Mouse (Mus musculus) heart, embryonic 10.5 days (tissue): Measurements from ENCODE around the gene Tbcel. TPM values are rescaled to one million over a fixed set of nuclear protein-coding genes. Genes with fewer than 3 reads are reported as not detected.

ENCODE experiments used
- DNase-seq: peaks from one replicate; pipeline ENCODE4 v3.0.0-alpha.2; 2017; ENCODE audit warnings: low spot score
- H3K27ac ChIP-seq: fragments of 300-500 bp; sonication (generic); 2 replicates; pipeline ENCODE4 v1.5.1; 2016; ENCODE audit warnings: mild to moderate bottlenecking
- H3K27me3 ChIP-seq: fragments of 300-500 bp; sonication (generic); 2 replicates; pipeline ENCODE4 v1.6.1; 2016; ENCODE audit warnings: mild to moderate bottlenecking; ENCODE audit not compliant: poor library complexity, insufficient read depth, severe bottlenecking
- H3K36me3 ChIP-seq: fragments of 300-500 bp; sonication (generic); 2 replicates; pipeline ENCODE4 v1.6.1; 2016; ENCODE audit warnings: mild to moderate bottlenecking, moderate library complexity
- H3K4me1 ChIP-seq: fragments of 300-500 bp; sonication (generic); 2 replicates; pipeline ENCODE4 v1.6.1; 2016; ENCODE audit warnings: mild to moderate bottlenecking
- H3K4me3 ChIP-seq: fragments of 300-500 bp; sonication (generic); 2 replicates; pipeline ENCODE4 v1.5.1; 2016; ENCODE audit warnings: mild to moderate bottlenecking, moderate library complexity
- H3K9me3 ChIP-seq: fragments of 300-500 bp; sonication (generic); 2 replicates; pipeline ENCODE4 v1.6.1; 2016; ENCODE audit warnings: mild to moderate bottlenecking, moderate library complexity
- WGBS: fragments of 180-500 bp; shearing (Covaris S2); methylation state at CpG from one replicate; pipeline ENCODE4 v1.1.7; 2016; 5-methylcytosine and 5-hydroxymethylcytosine counted together
- polyA plus RNA-seq: library from polyadenylated mRNA; unstranded; fragments of >200 nt; fragmentation: Nextera tagmentation; extraction: Ambion mirVana; gene quantifications from 2 replicates; pipeline ENCODE4 v1.2.1, GENCODE M21; 2016

Gene Tbcel
- polyA plus RNA-seq, 1 experiment from 2014 or later = 4.9 TPM

- peaks cover 15% of the 10 kb centered on the region for H3K4me1 ChIP-seq
- H3K9me3 ChIP-seq = no peaks in the 10 kb centered on the region
- no peak overlapping the region for H3K4me3 ChIP-seq
- peaks cover 26% of the 10 kb centered on the region for H3K27me3 ChIP-seq
- DNase-seq = no peak
- 56% methylated on average over 8 of the region's 8 CpGs for WGBS
- no peaks in the 10 kb centered on the region for H3K36me3 ChIP-seq
- no peak overlapping the region for H3K27ac ChIP-seq
Measured at GRCm38 (mm10) chr9:42474244-42474643, 33.4 kb downstream of the Tbcel start.

GRCm38 (mm10) chr9:42471921-42472747 is 35.5 kb downstream of the Tbcel start:
- Histone ChIP-seq H3K9me3 (no peaks in the 10 kb centered on the region), H3K4me1 (peaks cover 15% of the 10 kb centered on the region), H3K27ac (peak overlapping the region; percentile 88), H3K36me3 (no peaks in the 10 kb centered on the region), H3K27me3 (peaks cover 47% of the 10 kb centered on the region), H3K4me3 (peak overlapping the region; percentile 87)
- DNase-seq = peak; percentile 96
- WGBS = 6% methylated on average over 49 of the region's 49 CpGs

GRCm38 (mm10) chr9:42471214-42471613 is 36.4 kb downstream of the Tbcel start:
- H3K9me3 ChIP-seq = no peaks in the 10 kb centered on the region
- peaks cover 55% of the 10 kb centered on the region for H3K27me3 ChIP-seq
- no peak for DNase-seq
- H3K4me3 ChIP-seq = peak overlapping the region; percentile 87
- H3K36me3 ChIP-seq = 0 out of 2 replicates have a peak, but pooled peaks cover 3% of the 10 kb centered on the region
- WGBS = 49% methylated on average over 4 of the region's 4 CpGs
- H3K4me1 ChIP-seq = peaks cover 17% of the 10 kb centered on the region
- peak overlapping the region; percentile 88 for H3K27ac ChIP-seq

GRCm38 (mm10) chr9:42469323-42469722 is 38.3 kb downstream of the Tbcel start:
- Histone ChIP-seq H3K27me3 (peaks cover 62% of the 10 kb centered on the region), H3K36me3 (0 out of 2 replicates have a peak, but pooled peaks cover 3% of the 10 kb centered on the region), H3K4me3 (no peak overlapping the region), H3K27ac (no peak overlapping the region), H3K4me1 (peaks cover 21% of the 10 kb centered on the region), H3K9me3 (no peaks in the 10 kb centered on the region)
- no peak for DNase-seq
- 92% methylated on average over 15 of the region's 15 CpGs for WGBS

GRCm38 (mm10) chr9:42468360-42468759 is 39.2 kb downstream of the Tbcel start:
- Histone ChIP-seq H3K4me3 (no peak overlapping the region), H3K9me3 (no peaks in the 10 kb centered on the region), H3K27me3 (peaks cover 60% of the 10 kb centered on the region), H3K27ac (no peak overlapping the region), H3K4me1 (peaks cover 25% of the 10 kb centered on the region), H3K36me3 (0 out of 2 replicates have a peak, but pooled peaks cover 3% of the 10 kb centered on the region)
- no peak for DNase-seq
- WGBS = 89% methylated on average over 5 of the region's 5 CpGs

GRCm38 (mm10) chr9:42467116-42467815 is 40.3 kb downstream of the Tbcel start:
- WGBS = 81% methylated on average over 12 of the region's 12 CpGs
- H3K9me3 ChIP-seq = no peaks in the 10 kb centered on the region
- H3K4me3 ChIP-seq = no peak overlapping the region
- no peak for DNase-seq
- no peak overlapping the region for H3K27ac ChIP-seq
- H3K27me3 ChIP-seq = peaks cover 62% of the 10 kb centered on the region
- peaks cover 34% of the 10 kb centered on the region for H3K4me1 ChIP-seq
- H3K36me3 ChIP-seq = 0 out of 2 replicates have a peak, but pooled peaks cover 3% of the 10 kb centered on the region

GRCm38 (mm10) chr9:42465661-42466091 is 41.9 kb downstream of the Tbcel start:
- no peak overlapping the region for H3K4me3 ChIP-seq
- H3K27ac ChIP-seq = no peak overlapping the region
- 0 out of 2 replicates have a peak, but pooled peaks cover 3% of the 10 kb centered on the region for H3K36me3 ChIP-seq
- DNase-seq = no peak
- no peaks in the 10 kb centered on the region for H3K9me3 ChIP-seq
- WGBS = 59% methylated on average over 5 of the region's 5 CpGs
- H3K4me1 ChIP-seq = peaks cover 36% of the 10 kb centered on the region
- H3K27me3 ChIP-seq = peaks cover 67% of the 10 kb centered on the region

GRCm38 (mm10) chr9:42464181-42464580 is 43.4 kb downstream of the Tbcel start:
- H3K9me3 ChIP-seq = no peaks in the 10 kb centered on the region
- peaks cover 78% of the 10 kb centered on the region for H3K27me3 ChIP-seq
- H3K4me1 ChIP-seq = peaks cover 46% of the 10 kb centered on the region
- no peak overlapping the region for H3K27ac ChIP-seq
- DNase-seq = no peak
- 88% methylated on average over 9 of the region's 9 CpGs for WGBS
- H3K36me3 ChIP-seq = 0 out of 2 replicates have a peak, but pooled peaks cover 3% of the 10 kb centered on the region
- no peak overlapping the region for H3K4me3 ChIP-seq

GRCm38 (mm10) chr9:42463220-42463989 is 44.2 kb downstream of the Tbcel start:
- DNase-seq = peak; percentile 86
- Histone ChIP-seq H3K4me1 (peaks cover 52% of the 10 kb centered on the region), H3K4me3 (no peak overlapping the region), H3K27ac (0 out of 2 replicates have a peak overlapping the region, but pooled peaks have one; percentile 10), H3K27me3 (peaks cover 78% of the 10 kb centered on the region), H3K36me3 (0 out of 2 replicates have a peak, but pooled peaks cover 3% of the 10 kb centered on the region), H3K9me3 (no peaks in the 10 kb centered on the region)
- 49% methylated on average over 8 of the region's 8 CpGs for WGBS

GRCm38 (mm10) chr9:42462585-42463219 is 44.9 kb downstream of the Tbcel start:
- Histone ChIP-seq H3K36me3 (0 out of 2 replicates have a peak, but pooled peaks cover 3% of the 10 kb centered on the region), H3K9me3 (no peaks in the 10 kb centered on the region), H3K4me1 (peaks cover 52% of the 10 kb centered on the region)

GRCm38 (mm10) chr9:42461390-42462108 is 46.1 kb downstream of the Tbcel start:
- Histone ChIP-seq H3K27me3 (peaks cover 78% of the 10 kb centered on the region), H3K9me3 (no peaks in the 10 kb centered on the region), H3K4me3 (peak overlapping the region; percentile 35), H3K27ac (peak overlapping the region; percentile 76), H3K4me1 (peaks cover 50% of the 10 kb centered on the region), H3K36me3 (0 out of 2 replicates have a peak, but pooled peaks cover 4% of the 10 kb centered on the region)
- 11% methylated on average over 11 of the region's 11 CpGs for WGBS
- peak; percentile 94 for DNase-seq

More at GRCm38 (mm10) chr9:42462585-42463219, 44.9 kb downstream of the Tbcel start:
- DNase-seq = no peak
- no peak overlapping the region for H3K4me3 ChIP-seq
- H3K27ac ChIP-seq = no peak overlapping the region
- peaks cover 78% of the 10 kb centered on the region for H3K27me3 ChIP-seq
- WGBS = 69% methylated on average over 7 of the region's 7 CpGs
